Mouse (Mus musculus): ENCODE measurements around the gene Tbc1d8. TPM values are rescaled to one million over a fixed set of nuclear protein-coding genes. Genes with fewer than 3 reads are reported as not detected.

Gene Tbc1d8
- polyA plus RNA-seq, 1 experiment from 2014 or later = 4.2 TPM

GRCm38 (mm10) chr1:39417817-39418216 lies 60.7 kb downstream of the Tbc1d8 start:
- H3K9me3 ChIP-seq (ENCODE audit: control insufficient read depth) = no peaks in the 10 kb centered on the region
- H3K36me3 ChIP-seq (ENCODE audit: control insufficient read depth, insufficient read depth) = no peaks in the 10 kb centered on the region
- H3K4me1 ChIP-seq (replicated peaks; ENCODE audit: control insufficient read depth, insufficient read depth, low read length) = no peaks in the 10 kb centered on the region
- 22% methylated on average over 12 of the region's 12 CpGs for WGBS
- no peak for TF ChIP-seq CTCF (IDR thresholded peaks at IDR 0.05; ENCODE audit: low read depth)
- H3K4me3 ChIP-seq (ENCODE audit: low read depth, low read length) = no peak overlapping the region
- no peak overlapping the region for H3K27ac ChIP-seq (ENCODE audit: low read depth, low read length)
- no peak overlapping the region for H3K9ac ChIP-seq (ENCODE audit: low read depth, low read length)
- no peaks in the 10 kb centered on the region for H3K27me3 ChIP-seq (replicated peaks; ENCODE audit: control insufficient read depth, insufficient read depth, low read length)
- H3K4me2 ChIP-seq (replicated peaks; ENCODE audit: low read depth) = no peak overlapping the region
- ATAC-seq = peak; percentile 47

GRCm38 (mm10) chr1:39410085-39410821 lies 68.3 kb downstream of the Tbc1d8 start:
- peak; percentile 74 for ATAC-seq
- H3K36me3 ChIP-seq (ENCODE audit: control insufficient read depth, insufficient read depth) = 0 out of 2 replicates have a peak, but pooled peaks cover under 1% of the 10 kb centered on the region
- 68% methylated on average over 19 of the region's 19 CpGs for WGBS
- H3K27ac ChIP-seq (ENCODE audit: low read depth, low read length) = no peak overlapping the region
- no peak overlapping the region for H3K9ac ChIP-seq (ENCODE audit: low read depth, low read length)
- no peak overlapping the region for H3K4me3 ChIP-seq (ENCODE audit: low read depth, low read length)
- no peaks in the 10 kb centered on the region for H3K4me1 ChIP-seq (replicated peaks; ENCODE audit: control insufficient read depth, insufficient read depth, low read length)
- H3K27me3 ChIP-seq (replicated peaks; ENCODE audit: control insufficient read depth, insufficient read depth, low read length) = no peaks in the 10 kb centered on the region
- no peaks in the 10 kb centered on the region for H3K9me3 ChIP-seq (ENCODE audit: control insufficient read depth)
- no peak for TF ChIP-seq CTCF (IDR thresholded peaks at IDR 0.05; ENCODE audit: low read depth)
- H3K4me2 ChIP-seq (replicated peaks; ENCODE audit: low read depth) = no peak overlapping the region

GRCm38 (mm10) chr1:39408668-39409067 lies 69.9 kb downstream of the Tbc1d8 start:
- 0 out of 2 replicates have a peak, but pooled peaks cover 4% of the 10 kb centered on the region for H3K36me3 ChIP-seq (ENCODE audit: control insufficient read depth, insufficient read depth)
- no peak overlapping the region for H3K9ac ChIP-seq (ENCODE audit: low read depth, low read length)
- H3K27me3 ChIP-seq (replicated peaks; ENCODE audit: control insufficient read depth, insufficient read depth, low read length) = no peaks in the 10 kb centered on the region
- no peaks in the 10 kb centered on the region for H3K9me3 ChIP-seq (ENCODE audit: control insufficient read depth)
- WGBS = 38% methylated on average over 7 of the region's 7 CpGs
- no peak overlapping the region for H3K4me3 ChIP-seq (ENCODE audit: low read depth, low read length)
- no peak for TF ChIP-seq CTCF (IDR thresholded peaks at IDR 0.05; ENCODE audit: low read depth)
- no peak overlapping the region for H3K4me2 ChIP-seq (replicated peaks; ENCODE audit: low read depth)
- no peak for ATAC-seq
- no peak overlapping the region for H3K27ac ChIP-seq (ENCODE audit: low read depth, low read length)
- no peaks in the 10 kb centered on the region for H3K4me1 ChIP-seq (replicated peaks; ENCODE audit: control insufficient read depth, insufficient read depth, low read length)

GRCm38 (mm10) chr1:39408123-39408522 lies 70.4 kb downstream of the Tbc1d8 start:
- Histone ChIP-seq H3K36me3 (ENCODE audit: control insufficient read depth, insufficient read depth) (0 out of 2 replicates have a peak, but pooled peaks cover 4% of the 10 kb centered on the region), H3K4me3 (ENCODE audit: low read depth, low read length) (no peak overlapping the region), H3K4me2 (replicated peaks; ENCODE audit: low read depth) (no peak overlapping the region), H3K27ac (ENCODE audit: low read depth, low read length) (no peak overlapping the region), H3K9ac (ENCODE audit: low read depth, low read length) (no peak overlapping the region), H3K27me3 (replicated peaks; ENCODE audit: control insufficient read depth, insufficient read depth, low read length) (no peaks in the 10 kb centered on the region), H3K9me3 (ENCODE audit: control insufficient read depth) (no peaks in the 10 kb centered on the region), H3K4me1 (replicated peaks; ENCODE audit: control insufficient read depth, insufficient read depth, low read length) (no peaks in the 10 kb centered on the region)
- ATAC-seq = no peak
- TF ChIP-seq CTCF (IDR thresholded peaks at IDR 0.05; ENCODE audit: low read depth) = no peak
- WGBS = 82% methylated on average over 6 of the region's 6 CpGs

GRCm38 (mm10) chr1:39407108-39407507 lies 71.4 kb downstream of the Tbc1d8 start:
- Histone ChIP-seq H3K4me1 (replicated peaks; ENCODE audit: control insufficient read depth, insufficient read depth, low read length) (no peaks in the 10 kb centered on the region), H3K36me3 (ENCODE audit: control insufficient read depth, insufficient read depth) (peaks cover 4% of the 10 kb centered on the region; the same call in 1 of the 2 replicates), H3K4me3 (ENCODE audit: low read depth, low read length) (no peak overlapping the region), H3K9me3 (ENCODE audit: control insufficient read depth) (no peaks in the 10 kb centered on the region), H3K9ac (ENCODE audit: low read depth, low read length) (no peak overlapping the region), H3K4me2 (replicated peaks; ENCODE audit: low read depth) (no peak overlapping the region), H3K27ac (ENCODE audit: low read depth, low read length) (no peak overlapping the region), H3K27me3 (replicated peaks; ENCODE audit: control insufficient read depth, insufficient read depth, low read length) (no peaks in the 10 kb centered on the region)
- ATAC-seq = no peak
- peak; percentile 50 for TF ChIP-seq CTCF (IDR thresholded peaks at IDR 0.05; ENCODE audit: low read depth)
- 68% methylated on average over 4 of the region's 4 CpGs for WGBS

GRCm38 (mm10) chr1:39400173-39400572 lies 78.4 kb downstream of the Tbc1d8 start:
- no peaks in the 10 kb centered on the region for H3K4me1 ChIP-seq (replicated peaks; ENCODE audit: control insufficient read depth, insufficient read depth, low read length)
- ATAC-seq = no peak
- no peak overlapping the region for H3K4me2 ChIP-seq (replicated peaks; ENCODE audit: low read depth)
- H3K9ac ChIP-seq (ENCODE audit: low read depth, low read length) = no peak overlapping the region
- H3K4me3 ChIP-seq (ENCODE audit: low read depth, low read length) = no peak overlapping the region
- peaks cover 2% of the 10 kb centered on the region; the same call in 1 of the 2 replicates for H3K36me3 ChIP-seq (ENCODE audit: control insufficient read depth, insufficient read depth)
- H3K27ac ChIP-seq (ENCODE audit: low read depth, low read length) = no peak overlapping the region
- H3K9me3 ChIP-seq (ENCODE audit: control insufficient read depth) = no peaks in the 10 kb centered on the region
- no peak for TF ChIP-seq CTCF (IDR thresholded peaks at IDR 0.05; ENCODE audit: low read depth)
- 92% methylated on average over 3 of the region's 3 CpGs for WGBS
- H3K27me3 ChIP-seq (replicated peaks; ENCODE audit: control insufficient read depth, insufficient read depth, low read length) = no peaks in the 10 kb centered on the region
